Mouse (Mus musculus) heart, postnatal 36 days (tissue): ENCODE data around the gene Sphk2. TPM values are rescaled to one million over a fixed set of nuclear protein-coding genes. Genes with fewer than 3 reads are reported as not detected.
"Not testable (repeated sequence)": the region's sequence is repeated elsewhere in the genome, so short reads cannot be mapped to it uniquely, and the experiment has no call there.

ENCODE experiments used
- DNase-seq, 2 experiments: peaks; one replicate each; pipeline ENCODE4 v3.0.0; 2021 to 2022
- intact Hi-C: fragments of 180-260 bp; cut with DNase I; formaldehyde crosslinking; loops from one replicate; pipeline ENCODE4 v1.15.1; 2025
- total RNA-seq, 2 experiments: library from RNA; stranded (reverse); gene quantifications; 2 replicates each; pipeline ENCODE4 v1.2.3; 2021

The Sphk2 gene
- total RNA-seq, 2 experiments from 2014 or later = 16.2 to 18.7 TPM

DNA sequence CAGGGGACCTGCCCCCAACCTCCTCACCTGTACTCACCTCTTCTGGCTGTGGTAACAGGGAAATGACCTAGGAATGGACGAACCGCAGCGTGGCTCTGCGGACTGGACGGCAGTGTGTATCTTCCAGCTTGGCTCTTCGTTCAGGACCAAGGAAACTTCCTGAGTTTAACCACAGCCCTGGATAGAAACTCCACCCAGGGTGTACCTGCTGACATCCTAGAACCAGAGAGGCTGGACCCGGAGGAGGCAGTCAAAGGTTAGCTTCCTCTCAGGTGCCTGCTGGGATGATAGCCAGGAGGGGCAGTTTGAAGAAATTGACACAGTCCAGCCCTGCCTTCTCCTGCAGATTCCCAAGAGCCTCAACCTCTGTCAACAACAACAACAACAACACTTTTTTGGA lies 51.6 kb downstream of the Sphk2 start, which contains the start of gene Fut2:
Gene Fut2, minus strand, starts transcription at position 234 of the 400 bp plus-strand sequence.
- intact Hi-C loops = no loop called here
- DNase-seq = no peak

DNA sequence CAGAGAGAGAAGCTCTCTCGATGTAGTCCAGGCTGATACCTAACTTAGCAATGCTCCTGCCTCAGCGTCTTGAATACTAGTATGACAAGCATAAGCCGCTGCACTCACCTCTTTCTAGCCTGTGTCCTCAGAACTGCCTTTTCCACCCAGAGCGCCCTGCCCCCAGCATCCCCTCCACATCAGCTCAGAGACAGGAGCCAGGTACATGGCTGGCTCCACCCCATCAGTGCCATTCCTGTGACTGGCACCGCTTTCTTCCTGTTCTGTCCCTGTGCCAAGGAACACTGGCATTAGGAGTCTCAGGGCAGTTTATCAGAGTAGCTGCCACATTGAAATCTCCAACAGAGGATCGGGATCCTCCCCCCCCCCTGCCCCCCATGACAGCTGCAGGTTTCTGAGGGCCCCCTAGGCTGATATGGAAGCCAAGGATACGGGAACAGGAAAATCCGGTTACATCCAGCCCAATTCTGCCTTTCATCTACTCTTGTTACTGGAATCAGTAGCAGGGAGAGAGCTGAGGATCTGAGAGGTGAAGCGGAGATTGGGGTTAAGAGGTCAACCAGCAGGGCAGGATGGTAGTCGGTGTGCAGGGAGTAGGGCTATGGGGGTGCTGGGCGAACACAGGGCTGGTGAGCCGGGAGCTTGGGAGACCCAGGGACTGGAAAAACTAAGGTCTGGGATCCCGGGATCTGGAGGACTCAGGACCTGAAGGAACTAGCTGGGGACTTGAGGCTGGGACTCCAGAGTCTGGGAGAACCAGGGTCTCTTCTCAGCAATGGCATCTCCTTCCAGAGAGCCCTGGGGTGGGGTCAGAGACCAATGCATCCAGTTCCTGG lies 52.3 kb downstream of the Sphk2 start:
- intact Hi-C loops = no loop called here
- no peak for DNase-seq

DNA sequence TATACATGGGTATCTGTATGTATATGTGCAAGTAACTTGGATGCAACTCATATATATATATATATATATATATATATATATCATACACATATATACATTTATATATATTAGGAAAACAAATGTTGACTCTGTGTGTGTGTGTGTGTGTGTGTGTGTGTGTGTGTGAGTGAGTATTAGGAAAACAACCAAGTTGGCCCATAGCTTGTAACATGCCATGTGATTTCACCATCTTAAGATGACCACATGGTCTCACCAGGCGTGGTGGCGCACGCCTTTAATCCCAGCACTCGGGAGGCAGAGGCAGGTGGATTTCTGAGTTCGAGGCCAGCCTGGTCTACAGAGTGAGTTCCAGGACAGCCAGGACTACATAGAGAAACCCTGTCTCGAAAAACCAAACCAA lies 56.1 kb downstream of the Sphk2 start:
- intact Hi-C loops, DNase-seq: not testable (repeated sequence)

DNA sequence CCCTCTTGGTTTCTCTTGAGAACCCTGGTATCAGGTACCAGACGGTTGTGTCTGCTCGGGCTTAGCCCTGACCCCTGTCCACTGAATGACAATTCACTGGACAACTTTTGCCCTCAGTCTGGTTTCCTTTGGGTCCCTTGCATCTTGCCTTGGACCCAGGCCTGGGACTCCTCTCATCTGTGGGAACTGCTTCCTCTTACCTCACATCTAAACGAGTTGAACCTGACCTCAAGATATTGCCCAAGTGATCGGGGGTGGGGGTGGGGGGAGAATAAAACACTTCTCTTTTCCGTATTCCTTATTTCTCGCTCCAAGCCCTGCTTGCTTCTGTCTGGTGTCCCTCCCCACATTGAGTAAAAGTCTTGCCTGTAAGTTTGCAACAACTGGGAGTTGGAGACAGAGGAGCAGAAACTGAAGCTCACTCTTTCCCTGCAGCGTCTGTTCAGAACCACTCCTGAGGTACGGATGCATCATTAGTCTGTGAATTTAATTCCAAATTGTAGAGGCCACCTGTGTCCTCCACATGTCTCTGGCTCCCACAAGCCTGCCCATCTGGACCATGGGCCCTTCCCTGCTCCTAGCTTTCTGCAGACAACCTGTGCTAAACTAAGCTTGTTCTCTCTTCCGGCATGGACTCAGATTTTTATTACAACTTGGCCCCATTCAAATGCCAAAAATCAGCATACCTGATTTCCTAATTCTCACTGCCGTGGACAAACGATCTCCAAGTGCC lies 56.9 kb downstream of the Sphk2 start:
- intact Hi-C loops = no loop called here
- DNase-seq = no peak

Other genes with a start within 250 kb of the Sphk2 start
- gene Tulp2, start 236.1 kb downstream of the Sphk2 start, total RNA-seq = under 1 TPM in 1 of 2 experiments, not detected in 1; 0.16 TPM
- 1 to 10 TPM; 5.4 to 5.8 TPM for gene Gm45808, start 231.2 kb downstream of the Sphk2 start, total RNA-seq
- 1 to 10 TPM; 7.6 to 7.7 TPM for gene Dhdh, start 229.2 kb downstream of the Sphk2 start, total RNA-seq
- gene Nucb1, start 207.6 kb downstream of the Sphk2 start, total RNA-seq = 100 to 1,000 TPM; 140 to 148 TPM
- gene Ppp1r15a, start 191.7 kb downstream of the Sphk2 start, total RNA-seq = 10 to 100 TPM; 32.0 to 32.9 TPM
- 1 to 10 TPM; 2.7 to 3.2 TPM for gene Plekha4, start 191.7 kb downstream of the Sphk2 start, total RNA-seq
- gene Hsd17b14, start 163.1 kb downstream of the Sphk2 start, total RNA-seq = under 1 TPM; 0.41 to 0.67 TPM
- gene Bcat2, start 147.8 kb downstream of the Sphk2 start, total RNA-seq = 100 to 1,000 TPM; 232 to 235 TPM
- gene Fgf21, start 102.5 kb downstream of the Sphk2 start, total RNA-seq = not detected
- gene Fut1, start 100.7 kb downstream of the Sphk2 start, total RNA-seq = not detected
- gene Izumo1, start 96.2 kb downstream of the Sphk2 start, total RNA-seq = under 1 TPM in 1 of 2 experiments, not detected in 1; 0.30 TPM
- gene Rasip1, start 90.5 kb downstream of the Sphk2 start, total RNA-seq = 10 to 100 TPM; 30.0 to 31.8 TPM
- gene Mamstr, start 78.0 kb downstream of the Sphk2 start, total RNA-seq = 1 to 10 TPM; 4.3 to 7.5 TPM
- 1 to 10 TPM in 1 of 2 experiments, under 1 TPM in 1; 0.28 to 2.0 TPM for gene Fut2, start 51.6 kb downstream of the Sphk2 start, total RNA-seq
- under 1 TPM in 1 of 2 experiments, not detected in 1; 0.22 TPM for gene Ntn5, start 34.0 kb downstream of the Sphk2 start, total RNA-seq
- gene Sec1, start 23.6 kb downstream of the Sphk2 start, total RNA-seq = under 1 TPM in 1 of 2 experiments, not detected in 1; 0.22 TPM
- gene Car11, start 18.2 kb downstream of the Sphk2 start, total RNA-seq = 1 to 10 TPM; 6.2 to 6.7 TPM
- 100 to 1,000 TPM in 1 of 2 experiments, 10 to 100 TPM in 1; 44.4 to 158 TPM for gene Dbp, start 12.9 kb downstream of the Sphk2 start, total RNA-seq
- gene Rpl18, start 2.5 kb downstream of the Sphk2 start, total RNA-seq = 100 to 1,000 TPM; 550 to 591 TPM
- gene Fam83e, start 3.2 kb upstream of the Sphk2 start, total RNA-seq = under 1 TPM; 0.17 to 0.30 TPM
- gene Spaca4, start 7.8 kb upstream of the Sphk2 start, total RNA-seq = not detected
- under 1 TPM; 0.14 TPM for gene Lmtk3, start 65.7 kb upstream of the Sphk2 start, total RNA-seq
- gene Sult2b1, start 66.7 kb upstream of the Sphk2 start, total RNA-seq = not detected
- gene Cyth2, start 96.6 kb upstream of the Sphk2 start, total RNA-seq = 10 to 100 TPM; 67.2 to 73.0 TPM
- under 1 TPM; 0.67 to 0.98 TPM for gene Kcnj14, start 106.8 kb upstream of the Sphk2 start, total RNA-seq
- gene Grwd1, start 112.9 kb upstream of the Sphk2 start, total RNA-seq = 10 to 100 TPM; 11.5 to 11.6 TPM
- 100 to 1,000 TPM; 118 TPM for gene Kdelr1, start 154.8 kb upstream of the Sphk2 start, total RNA-seq
- under 1 TPM; 0.38 to 0.44 TPM for gene Grin2d, start 160.4 kb upstream of the Sphk2 start, total RNA-seq
- not detected for gene Syngr4, start 178.7 kb upstream of the Sphk2 start, total RNA-seq
- 100 to 1,000 TPM; 115 to 120 TPM for gene Tmem143, start 178.9 kb upstream of the Sphk2 start, total RNA-seq
- 10 to 100 TPM; 20.8 to 26.8 TPM for gene Emp3, start 203.4 kb upstream of the Sphk2 start, total RNA-seq
- 1 to 10 TPM in 1 of 2 experiments, under 1 TPM in 1; 0.98 to 1.1 TPM for gene Ccdc114, start 206.1 kb upstream of the Sphk2 start, total RNA-seq